Mouse (Mus musculus): ENCODE data around the gene Lrp5.

Lrp5 gene

DNA sequence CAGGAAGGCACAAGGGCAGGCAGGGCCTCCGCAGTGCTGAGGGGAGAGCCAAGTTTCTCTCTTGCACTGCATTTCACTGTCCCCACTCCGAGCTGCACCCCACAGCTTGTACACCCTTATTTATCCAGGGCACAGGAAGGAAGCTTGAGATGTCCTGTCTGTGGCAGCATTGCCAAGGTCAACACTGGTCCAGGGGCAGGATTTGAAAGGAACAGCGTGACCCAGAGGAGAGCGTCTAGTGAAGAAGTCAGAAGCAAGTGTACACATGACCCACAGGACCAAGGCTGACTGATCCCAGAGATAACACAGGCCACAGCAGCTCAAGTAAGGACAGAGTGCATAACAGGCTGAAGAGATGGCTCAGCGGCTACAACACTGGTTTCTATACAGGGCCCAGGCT lies 32.3 kb downstream of the Lrp5 start:
- peak; percentile 50 for DNase-seq

DNA sequence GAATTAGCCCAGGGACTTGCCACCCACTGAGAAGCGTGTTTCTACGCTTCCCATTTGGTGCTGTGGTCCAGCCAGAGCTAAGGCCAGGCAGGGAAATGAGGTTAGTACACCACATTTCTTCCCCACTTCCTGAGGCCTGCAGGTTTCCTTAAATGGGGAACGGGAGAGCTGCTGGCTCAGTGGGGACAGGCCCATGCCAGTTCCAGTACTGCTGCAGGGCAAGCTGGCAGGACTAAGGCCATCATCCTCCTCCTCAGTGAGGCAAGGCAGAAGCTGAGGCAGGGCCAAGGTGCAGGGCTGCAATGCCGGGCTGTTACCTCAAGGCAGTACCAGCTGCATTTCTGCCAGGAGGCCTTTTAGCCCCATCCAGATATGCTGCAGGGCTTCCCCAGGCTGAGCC lies 32.9 kb downstream of the Lrp5 start:
- no peak for DNase-seq

GRCm38 (mm10) chr19:3651989-3652388 lies 34.4 kb downstream of the Lrp5 start:
- DNase-seq: no peak

- no peak for DNase-seq
Measured at GRCm38 (mm10) chr19:3651220-3651619, 35.1 kb downstream of the Lrp5 start.

- DNase-seq: no peak
Measured at GRCm38 (mm10) chr19:3650448-3650847, 35.9 kb downstream of the Lrp5 start.

DNA sequence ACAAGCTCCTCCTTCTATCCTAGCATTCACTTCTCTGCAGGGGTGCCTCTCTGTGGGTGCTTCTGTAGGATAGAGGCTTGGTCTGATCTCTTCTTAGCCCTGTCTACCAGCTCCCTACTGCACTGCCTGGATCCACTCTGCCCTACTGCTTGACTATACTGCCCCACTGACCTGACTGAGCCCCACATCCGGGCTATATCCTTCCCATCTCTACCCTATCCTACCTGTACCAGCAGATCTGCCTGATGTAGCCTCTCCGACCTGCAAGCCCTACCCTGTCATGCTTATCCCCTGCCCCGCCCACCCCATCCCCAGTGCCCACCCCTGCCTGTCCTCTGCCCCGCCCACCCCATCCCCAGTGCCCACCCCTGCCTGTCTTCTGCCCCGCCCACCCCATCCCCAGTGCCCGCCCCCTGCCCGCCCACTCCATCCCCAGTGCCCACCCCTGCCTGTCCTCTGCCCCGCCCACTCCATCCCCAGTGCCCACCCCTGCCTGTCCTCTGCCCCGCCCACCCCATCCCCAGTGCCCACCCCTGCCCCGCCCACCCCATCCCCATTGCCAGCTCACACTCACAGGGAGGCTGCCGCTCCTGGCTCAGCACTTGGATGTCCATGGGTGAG lies 37.4 kb downstream of the Lrp5 start:
- DNase-seq: no peak

GRCm38 (mm10) chr19:3647999-3648398 lies 38.4 kb downstream of the Lrp5 start:
- DNase-seq: peak; percentile 63

GRCm38 (mm10) chr19:3645813-3646212 lies 40.6 kb downstream of the Lrp5 start:
- DNase-seq: peak; percentile 69

GRCm38 (mm10) chr19:3645318-3645717 lies 41.0 kb downstream of the Lrp5 start:
- DNase-seq: peak; percentile 54

DNA sequence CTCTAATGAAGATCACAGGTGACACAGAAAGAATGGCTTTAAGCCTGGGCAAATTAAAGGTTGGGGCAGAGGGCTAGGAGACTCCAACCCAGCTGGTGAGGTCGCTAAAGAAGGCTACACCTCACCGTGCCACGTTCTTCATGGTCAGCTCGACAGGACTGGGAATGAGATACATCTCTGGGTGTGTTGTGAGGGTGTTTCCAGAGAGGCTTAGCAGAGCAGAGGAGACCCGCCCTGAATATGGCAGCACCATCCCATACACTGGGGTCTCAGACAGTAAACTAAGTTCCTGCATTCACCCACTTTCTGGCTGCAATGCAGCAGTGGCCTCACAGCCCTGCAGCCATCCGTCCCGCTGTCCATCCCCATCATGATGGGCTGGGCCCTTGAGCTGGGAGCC lies 46.8 kb downstream of the Lrp5 start:
- no peak for DNase-seq

GRCm38 (mm10) chr19:3638698-3639097 lies 47.7 kb downstream of the Lrp5 start:
- DNase-seq: peak; percentile 84

- DNase-seq: no peak
Measured at GRCm38 (mm10) chr19:3632018-3632417, 54.3 kb downstream of the Lrp5 start.

GRCm38 (mm10) chr19:3631431-3631830 lies 54.9 kb downstream of the Lrp5 start:
- DNase-seq: no peak

GRCm38 (mm10) chr19:3630486-3630885 lies 55.9 kb downstream of the Lrp5 start:
- DNase-seq: no peak

DNA sequence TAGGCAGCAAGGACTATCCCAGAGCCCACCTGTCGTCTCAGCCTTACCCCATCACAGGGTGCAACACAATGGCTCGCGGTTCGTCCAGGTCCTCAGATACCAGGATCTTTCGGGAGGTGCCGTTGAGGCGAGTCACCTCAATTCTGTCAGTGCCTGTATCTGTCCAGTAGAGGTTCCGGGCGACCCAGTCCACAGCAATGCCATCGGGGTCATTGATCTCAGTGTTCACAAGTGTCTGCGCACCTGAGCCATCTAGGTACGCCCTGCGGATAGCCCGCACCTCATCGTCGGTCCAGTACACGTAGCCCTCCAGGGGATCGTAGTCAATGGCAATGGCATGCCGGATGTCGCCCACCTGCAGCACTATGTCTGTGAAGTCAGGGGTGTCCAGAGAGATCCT lies 56.3 kb downstream of the Lrp5 start:
- DNase-seq: no peak

DNA sequence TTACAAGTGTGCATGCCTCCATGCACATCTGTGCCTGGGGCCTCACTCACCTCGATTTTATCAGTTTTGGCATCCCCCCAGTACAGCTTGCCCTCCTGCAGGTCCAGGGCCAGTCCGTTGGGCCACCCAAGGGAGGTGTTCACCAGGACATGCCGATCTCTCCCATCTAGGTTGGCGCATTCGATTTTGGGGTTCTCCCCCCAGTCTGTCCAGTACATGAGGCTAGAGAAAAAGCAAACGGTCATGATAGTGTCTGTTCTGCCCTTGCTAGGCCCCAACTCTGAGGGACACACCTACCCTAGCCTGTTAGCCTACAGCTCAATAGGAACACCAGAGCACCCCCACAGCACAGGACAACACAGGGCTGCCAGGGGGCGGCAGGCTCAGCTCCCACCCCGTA lies 58.1 kb downstream of the Lrp5 start:
- no peak for DNase-seq

- DNase-seq: no peak
Measured at GRCm38 (mm10) chr19:3625111-3625510, 61.3 kb downstream of the Lrp5 start.

- DNase-seq: peak; percentile 76
Measured at GRCm38 (mm10) chr19:3623824-3624223, 62.5 kb downstream of the Lrp5 start.

DNA sequence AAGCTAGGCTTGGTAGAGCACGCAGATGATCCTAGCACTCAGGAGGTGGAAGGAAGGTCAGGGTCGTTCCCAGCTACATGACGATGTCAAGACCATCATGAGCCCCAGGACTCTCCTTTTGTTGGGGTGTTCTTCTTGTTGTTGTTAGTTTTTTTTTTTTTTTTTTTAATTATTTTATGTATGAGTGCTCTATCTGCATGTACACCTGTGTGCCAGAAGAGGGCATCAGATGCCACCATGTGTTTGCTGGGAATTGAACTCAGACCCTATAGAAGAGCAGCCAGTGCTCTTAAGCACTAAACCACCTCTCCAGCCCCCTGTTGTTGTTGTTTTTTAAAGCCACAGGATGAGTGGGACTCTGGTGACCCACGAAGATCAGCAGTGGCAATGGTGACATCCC lies 63.1 kb downstream of the Lrp5 start:
- no peak for DNase-seq

DNA sequence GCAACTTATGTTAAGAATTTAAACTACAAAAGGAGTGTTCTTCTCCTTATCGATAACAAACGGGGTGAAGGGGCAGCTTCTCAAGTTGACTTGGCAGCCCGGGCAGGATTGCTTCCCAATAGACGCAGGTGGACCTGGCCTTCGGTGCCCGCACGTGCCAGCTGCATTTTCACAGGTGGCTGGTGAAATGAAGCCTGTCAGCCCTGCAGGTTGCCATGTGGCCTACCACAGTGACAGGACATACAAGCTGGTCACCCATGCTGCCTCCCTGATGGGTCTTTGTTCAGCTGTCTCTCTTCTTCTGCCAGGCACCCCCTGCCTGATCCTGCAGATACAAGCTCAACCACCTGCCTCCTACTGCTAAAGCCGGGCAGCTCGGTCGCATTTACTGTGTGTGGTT lies 65.5 kb downstream of the Lrp5 start:
- no peak for DNase-seq

DNA sequence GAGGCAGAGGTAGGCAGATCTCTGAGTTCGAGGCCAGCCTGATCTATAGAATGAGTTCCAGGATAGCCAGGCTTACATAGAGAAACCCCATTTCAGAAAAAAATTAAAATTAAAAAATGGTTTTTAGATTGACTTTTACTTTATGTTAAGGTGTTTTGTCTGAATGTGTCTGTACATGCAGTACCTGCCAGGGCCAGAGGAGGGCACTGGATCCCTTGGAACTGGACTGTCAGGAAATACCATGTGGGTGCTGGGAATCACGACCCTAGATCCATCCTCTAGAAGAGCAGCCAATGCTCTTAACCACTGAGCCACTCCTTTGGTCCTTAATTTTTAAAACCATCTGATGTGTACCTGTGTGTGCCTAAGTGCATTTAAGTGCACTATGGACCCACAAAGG lies 67.0 kb downstream of the Lrp5 start:
- DNase-seq: no peak

DNA sequence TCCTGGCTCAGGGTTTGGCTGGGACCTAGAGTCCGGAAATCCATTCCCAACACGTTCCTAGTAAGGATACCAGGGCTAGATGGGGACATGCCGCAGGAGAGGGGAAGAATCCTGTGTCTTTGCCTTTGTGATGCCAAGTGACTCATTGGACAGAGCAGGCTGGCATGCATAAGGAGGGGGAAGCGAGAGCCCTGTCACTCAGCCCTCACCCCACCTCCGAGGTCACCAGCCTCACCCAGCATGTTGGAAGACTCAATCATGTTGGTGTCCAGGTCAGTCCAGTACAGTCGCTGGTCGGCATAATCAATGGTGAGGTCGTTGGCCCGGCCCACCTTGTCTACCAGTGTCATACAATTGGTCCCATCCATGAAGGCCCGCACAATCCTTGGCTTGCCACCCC lies 72.4 kb downstream of the Lrp5 start:
- no peak for DNase-seq

- DNase-seq: no peak
Measured at GRCm38 (mm10) chr19:3612534-3613273, 73.7 kb downstream of the Lrp5 start.

DNA sequence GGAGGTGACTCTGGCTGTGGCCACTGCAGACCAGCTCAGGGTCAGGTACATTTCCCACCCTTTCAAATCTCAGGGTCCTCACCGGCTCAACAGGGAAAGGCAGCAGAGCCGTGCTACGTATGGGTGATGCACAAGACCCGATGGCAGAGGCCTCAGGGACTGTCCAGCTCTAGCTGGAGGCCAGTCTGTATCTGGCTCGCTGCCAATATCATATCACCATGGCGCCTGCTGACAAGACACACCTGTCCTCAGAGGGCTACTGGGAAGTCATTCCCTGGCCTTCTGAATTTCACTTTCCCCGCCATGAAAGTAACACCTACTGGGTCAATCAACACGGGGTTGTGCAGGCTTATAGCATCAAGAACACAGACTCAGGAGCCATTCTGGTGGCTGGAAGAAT lies 74.6 kb downstream of the Lrp5 start:
- no peak for DNase-seq

DNA sequence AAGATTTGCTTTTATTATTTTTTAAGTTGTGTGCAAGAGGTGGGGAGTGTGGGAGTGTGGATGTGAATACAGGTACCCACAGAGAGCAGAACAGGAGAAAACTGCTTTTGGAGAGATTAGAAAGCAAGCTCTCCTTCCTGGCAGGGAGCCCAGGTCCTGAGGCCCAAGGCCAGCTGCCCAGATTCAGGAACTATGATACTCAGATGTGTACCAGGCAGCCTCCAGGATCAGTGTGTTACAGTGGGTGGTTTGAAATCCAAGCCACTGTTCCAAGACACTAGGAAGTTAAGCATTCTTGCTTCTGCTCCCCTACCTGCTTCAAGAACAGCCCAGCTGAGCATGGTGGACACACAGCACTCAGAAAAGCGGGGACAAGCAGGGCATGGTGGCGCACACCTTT lies 75.5 kb downstream of the Lrp5 start:
- peak; percentile 50 for DNase-seq

Measured in kidney, postnatal 14 days (tissue).